Mouse (Mus musculus): ENCODE data around the gene Gm20388. TPM values are rescaled to one million over a fixed set of nuclear protein-coding genes. Genes with fewer than 3 reads are reported as not detected.

The Gm20388 gene
- polyA plus RNA-seq, 1 experiment from 2014 or later: not detected

- Histone ChIP-seq H3K9me3 (ENCODE audit: control insufficient read depth, low read length) (no peaks in the 10 kb centered on the region), H3K36me3 (ENCODE audit: control insufficient read depth, insufficient read depth, low read length) (no peaks in the 10 kb centered on the region), H3K4me2 (ENCODE audit: low read depth, low read length) (no peak overlapping the region), H3K27me3 (ENCODE audit: control insufficient read depth, insufficient read depth, low read depth, low read length) (no peaks in the 10 kb centered on the region), H3K4me3 (ENCODE audit: low read length) (no peak overlapping the region), H3K27ac (ENCODE audit: low read length) (no peak overlapping the region), H3K9ac (ENCODE audit: low read length) (no peak overlapping the region), H3K4me1 (replicated peaks; ENCODE audit: control insufficient read depth, insufficient read depth, low read length) (no peaks in the 10 kb centered on the region)
- no peak for ATAC-seq (ENCODE audit: low read depth)
- WGBS: 79% methylated on average over 4 of the region's 4 CpGs
Measured at GRCm38 (mm10) chr8:121680896-121681295, 1770.3 kb downstream of the Gm20388 start.

DNA sequence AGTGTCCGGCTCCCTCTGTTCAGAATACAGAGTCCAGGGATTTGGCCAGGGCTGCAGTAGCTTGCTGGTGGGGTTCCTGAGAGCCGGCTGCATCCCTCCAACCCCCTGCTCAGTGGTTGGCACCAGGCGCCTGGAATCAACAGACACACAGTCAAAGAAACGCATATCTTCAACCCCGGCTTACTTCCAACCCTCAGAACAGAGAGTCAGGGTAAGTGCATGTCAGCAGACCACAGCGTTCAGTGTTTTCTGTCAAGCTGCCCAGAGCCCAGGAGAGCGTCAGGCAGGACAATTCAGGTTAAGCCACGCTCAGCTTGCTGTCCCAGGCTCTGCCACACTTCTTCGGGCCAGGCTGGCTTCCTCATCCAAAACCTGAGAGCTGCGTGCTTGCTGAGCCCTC, 1770.8 kb downstream of the Gm20388 start:
- ATAC-seq (ENCODE audit: low read depth): no peak

DNA sequence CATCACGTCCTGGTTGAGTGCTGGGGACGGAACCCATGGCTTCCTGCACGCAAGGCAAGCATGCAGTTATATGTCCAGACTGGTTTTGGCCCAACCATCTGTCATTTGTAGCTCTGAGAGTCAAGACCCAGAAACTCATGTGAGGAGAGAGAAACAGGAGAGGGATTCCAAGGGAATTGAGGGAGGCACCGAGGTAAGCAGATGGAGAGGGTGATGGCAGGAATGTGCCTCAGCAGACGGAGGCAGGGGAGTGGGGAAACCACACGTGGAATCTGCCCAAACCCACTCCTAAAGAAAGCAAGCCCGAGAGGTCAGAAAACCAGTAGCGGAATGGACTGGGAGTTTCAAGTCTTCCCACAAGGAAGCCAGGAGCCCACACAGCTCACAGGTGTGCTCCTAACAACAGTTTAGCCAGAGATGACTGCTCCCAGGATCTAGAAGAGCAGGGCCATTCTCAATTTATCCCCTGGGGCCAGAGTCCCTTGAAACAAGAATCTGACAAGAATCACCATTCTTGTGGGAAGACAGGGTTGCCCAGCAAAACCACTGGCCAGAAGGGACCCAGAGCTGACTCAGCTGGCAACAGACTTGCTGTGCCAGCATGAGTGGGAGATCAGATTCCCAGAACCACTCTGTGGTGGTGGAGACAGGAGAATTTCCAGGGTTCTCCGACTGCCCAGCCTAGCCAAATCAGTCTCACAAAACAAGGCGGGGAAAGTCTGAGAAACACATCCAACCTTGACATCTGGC, 1772.6 kb downstream of the Gm20388 start:
- Histone ChIP-seq H3K9ac (ENCODE audit: low read length) (no peak overlapping the region), H3K4me2 (ENCODE audit: low read depth, low read length) (no peak overlapping the region), H3K27ac (ENCODE audit: low read length) (no peak overlapping the region), H3K27me3 (ENCODE audit: control insufficient read depth, insufficient read depth, low read depth, low read length) (no peaks in the 10 kb centered on the region), H3K4me1 (replicated peaks; ENCODE audit: control insufficient read depth, insufficient read depth, low read length) (peaks cover 3% of the 10 kb centered on the region; the same call in 1 of the 2 replicates), H3K4me3 (ENCODE audit: low read length) (no peak overlapping the region), H3K9me3 (ENCODE audit: control insufficient read depth, low read length) (no peaks in the 10 kb centered on the region), H3K36me3 (ENCODE audit: control insufficient read depth, insufficient read depth, low read length) (no peaks in the 10 kb centered on the region)
- ATAC-seq (ENCODE audit: low read depth): no peak
- WGBS: 58% methylated on average over 10 of the region's 10 CpGs

More for the DNA sequence above, 1770.8 kb downstream of the Gm20388 start:
- Histone ChIP-seq H3K27me3 (ENCODE audit: control insufficient read depth, insufficient read depth, low read depth, low read length) (no peaks in the 10 kb centered on the region), H3K4me1 (replicated peaks; ENCODE audit: control insufficient read depth, insufficient read depth, low read length) (no peaks in the 10 kb centered on the region), H3K9me3 (ENCODE audit: control insufficient read depth, low read length) (no peaks in the 10 kb centered on the region), H3K36me3 (ENCODE audit: control insufficient read depth, insufficient read depth, low read length) (no peaks in the 10 kb centered on the region), H3K9ac (ENCODE audit: low read length) (no peak overlapping the region), H3K4me2 (ENCODE audit: low read depth, low read length) (no peak overlapping the region), H3K4me3 (ENCODE audit: low read length) (no peak overlapping the region), H3K27ac (ENCODE audit: low read length) (no peak overlapping the region)
- WGBS: 49% methylated on average over 10 of the region's 10 CpGs

- no peak overlapping the region for H3K9ac ChIP-seq (ENCODE audit: low read length)
- H3K27ac ChIP-seq (ENCODE audit: low read length): no peak overlapping the region
- WGBS: 9% methylated on average over 4 of the region's 4 CpGs
- peaks cover 3% of the 10 kb centered on the region; the same call in 1 of the 2 replicates for H3K4me1 ChIP-seq (replicated peaks; ENCODE audit: control insufficient read depth, insufficient read depth, low read length)
- no peak overlapping the region for H3K4me2 ChIP-seq (ENCODE audit: low read depth, low read length)
- H3K27me3 ChIP-seq (ENCODE audit: control insufficient read depth, insufficient read depth, low read depth, low read length): no peaks in the 10 kb centered on the region
- ATAC-seq (ENCODE audit: low read depth): peak; percentile 56
- H3K4me3 ChIP-seq (ENCODE audit: low read length): no peak overlapping the region
- no peaks in the 10 kb centered on the region for H3K9me3 ChIP-seq (ENCODE audit: control insufficient read depth, low read length)
- no peaks in the 10 kb centered on the region for H3K36me3 ChIP-seq (ENCODE audit: control insufficient read depth, insufficient read depth, low read length)
Measured at GRCm38 (mm10) chr8:121685419-121685818, 1774.8 kb downstream of the Gm20388 start.

DNA sequence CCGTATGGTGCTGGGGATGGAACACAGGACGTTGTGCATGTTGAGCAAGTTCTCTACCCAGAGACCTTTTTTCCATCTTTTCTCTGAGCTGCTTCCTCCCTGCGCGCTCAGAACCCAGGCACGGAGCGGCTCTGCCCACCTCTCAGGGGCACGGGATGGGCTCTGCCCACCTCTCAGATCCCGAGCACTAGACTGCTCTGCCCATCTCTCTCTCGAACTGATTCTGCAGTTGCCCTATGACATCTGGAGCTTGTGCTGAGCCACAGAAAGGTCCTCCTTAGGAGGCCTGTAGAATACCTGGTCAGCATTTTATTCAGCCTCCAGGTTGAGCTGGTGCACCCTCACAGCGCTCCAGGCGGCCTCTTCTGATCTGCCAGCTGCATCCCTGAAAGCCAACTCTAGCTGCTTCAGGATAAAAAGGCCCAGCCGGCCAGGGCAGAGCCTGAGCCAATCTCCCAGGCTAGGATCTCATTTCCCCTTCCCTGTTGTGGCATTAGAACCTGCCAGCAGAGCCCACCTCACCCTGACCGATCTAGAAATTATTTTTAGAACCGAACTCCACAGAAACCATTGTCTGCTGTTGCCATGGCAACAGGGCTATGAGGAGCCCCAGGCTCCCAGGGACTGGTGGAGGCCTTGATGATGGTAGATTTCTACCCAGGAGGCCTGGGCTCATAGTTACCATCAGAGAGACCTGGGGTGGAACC, 1777.0 kb downstream of the Gm20388 start:
- H3K9ac ChIP-seq (ENCODE audit: low read length): no peak overlapping the region
- H3K4me1 ChIP-seq (replicated peaks; ENCODE audit: control insufficient read depth, insufficient read depth, low read length): peaks cover 3% of the 10 kb centered on the region; the same call in 1 of the 2 replicates
- WGBS: 52% methylated on average over 14 of the region's 14 CpGs
- H3K27ac ChIP-seq (ENCODE audit: low read length): no peak overlapping the region
- H3K4me3 ChIP-seq (ENCODE audit: low read length): no peak overlapping the region
- H3K27me3 ChIP-seq (ENCODE audit: control insufficient read depth, insufficient read depth, low read depth, low read length): no peaks in the 10 kb centered on the region
- no peak overlapping the region for H3K4me2 ChIP-seq (ENCODE audit: low read depth, low read length)
- no peaks in the 10 kb centered on the region for H3K36me3 ChIP-seq (ENCODE audit: control insufficient read depth, insufficient read depth, low read length)
- H3K9me3 ChIP-seq (ENCODE audit: control insufficient read depth, low read length): no peaks in the 10 kb centered on the region
- ATAC-seq (ENCODE audit: low read depth): no peak

DNA sequence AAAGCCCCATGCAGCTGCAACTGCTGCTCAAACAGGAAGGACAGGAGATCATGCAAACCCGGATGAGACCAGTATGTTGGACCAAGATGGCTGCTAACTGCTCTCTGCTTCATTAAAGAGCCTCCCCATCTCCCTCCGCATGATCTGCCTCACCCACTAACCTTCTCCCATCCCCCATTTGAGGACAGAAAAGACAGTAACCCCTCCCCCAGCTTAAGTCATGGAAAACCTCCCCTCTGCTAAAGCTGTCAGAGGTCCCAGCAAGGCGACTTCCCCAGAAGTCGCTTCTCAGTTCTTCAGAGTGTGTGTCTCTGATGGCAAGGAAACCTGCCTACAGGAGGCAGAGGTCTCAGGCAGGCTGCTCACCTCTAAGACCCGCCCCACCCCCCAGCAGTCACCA, 1777.9 kb downstream of the Gm20388 start:
- Histone ChIP-seq H3K27ac (ENCODE audit: low read length) (no peak overlapping the region), H3K9ac (ENCODE audit: low read length) (no peak overlapping the region), H3K4me3 (ENCODE audit: low read length) (no peak overlapping the region), H3K27me3 (ENCODE audit: control insufficient read depth, insufficient read depth, low read depth, low read length) (no peaks in the 10 kb centered on the region), H3K4me2 (ENCODE audit: low read depth, low read length) (no peak overlapping the region), H3K36me3 (ENCODE audit: control insufficient read depth, insufficient read depth, low read length) (no peaks in the 10 kb centered on the region), H3K4me1 (replicated peaks; ENCODE audit: control insufficient read depth, insufficient read depth, low read length) (peaks cover 3% of the 10 kb centered on the region; the same call in 1 of the 2 replicates), H3K9me3 (ENCODE audit: control insufficient read depth, low read length) (no peaks in the 10 kb centered on the region)
- ATAC-seq (ENCODE audit: low read depth): no peak
- 37% methylated on average over 5 of the region's 5 CpGs for WGBS

DNA sequence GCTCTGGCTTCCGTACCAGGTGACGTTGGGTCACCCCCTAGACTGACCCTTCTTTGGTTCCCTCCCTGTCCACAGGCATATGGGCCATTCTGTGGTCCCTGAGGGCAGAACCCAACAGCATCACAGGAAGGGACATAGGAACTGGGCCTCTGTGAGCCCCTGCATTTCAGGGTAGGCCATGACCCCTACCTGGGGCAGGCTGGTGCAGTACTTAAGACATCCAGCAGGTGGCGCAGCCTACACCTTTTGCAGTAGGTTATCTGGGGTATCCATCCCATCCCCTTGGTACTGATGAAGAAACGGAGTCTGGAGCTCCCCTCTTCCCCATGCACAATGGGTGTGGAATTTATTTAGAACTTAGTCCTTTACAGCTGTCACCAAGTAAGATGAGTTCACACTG, 1783.8 kb downstream of the Gm20388 start:
- no peak overlapping the region for H3K9ac ChIP-seq (ENCODE audit: low read length)
- no peak overlapping the region for H3K27ac ChIP-seq (ENCODE audit: low read length)
- H3K9me3 ChIP-seq (ENCODE audit: control insufficient read depth, low read length): no peaks in the 10 kb centered on the region
- WGBS: 50% methylated on average over 4 of the region's 4 CpGs
- H3K27me3 ChIP-seq (ENCODE audit: control insufficient read depth, insufficient read depth, low read depth, low read length): no peaks in the 10 kb centered on the region
- ATAC-seq (ENCODE audit: low read depth): no peak
- H3K4me1 ChIP-seq (replicated peaks; ENCODE audit: control insufficient read depth, insufficient read depth, low read length): 0 out of 2 replicates have a peak, but pooled peaks cover 3% of the 10 kb centered on the region
- H3K4me2 ChIP-seq (ENCODE audit: low read depth, low read length): no peak overlapping the region
- no peak overlapping the region for H3K4me3 ChIP-seq (ENCODE audit: low read length)
- no peaks in the 10 kb centered on the region for H3K36me3 ChIP-seq (ENCODE audit: control insufficient read depth, insufficient read depth, low read length)

DNA sequence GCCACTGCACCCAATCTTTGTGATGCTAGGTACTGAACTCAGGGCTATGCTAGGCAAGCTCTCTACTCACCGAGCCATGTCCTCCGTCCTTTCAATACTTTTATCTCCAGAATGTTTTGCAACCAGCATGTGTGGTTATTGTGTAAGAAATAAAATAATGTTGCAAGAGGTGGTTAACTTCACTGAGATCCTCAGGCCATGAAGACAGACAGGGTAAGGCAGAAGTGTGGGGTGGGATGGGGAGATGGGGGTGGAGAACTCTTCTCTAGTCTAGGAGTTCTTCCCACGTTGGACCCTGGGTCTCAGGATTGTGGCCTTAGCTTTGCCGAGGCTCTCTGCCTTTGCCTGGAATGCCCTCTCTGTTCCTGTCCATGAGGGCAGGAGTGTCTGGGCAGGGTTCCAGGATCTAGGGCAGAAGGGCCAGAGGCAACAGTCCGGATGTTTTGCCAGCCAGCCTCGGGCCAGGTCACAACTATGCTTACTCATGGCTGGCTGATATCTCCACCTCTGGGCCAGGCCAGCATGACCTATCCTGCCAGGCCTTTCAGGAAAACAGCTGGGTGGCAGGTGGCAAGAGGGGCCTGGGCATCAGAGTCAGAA, 1785.0 kb downstream of the Gm20388 start:
- ATAC-seq (ENCODE audit: low read depth): no peak
- H3K36me3 ChIP-seq (ENCODE audit: control insufficient read depth, insufficient read depth, low read length): no peaks in the 10 kb centered on the region
- no peaks in the 10 kb centered on the region for H3K9me3 ChIP-seq (ENCODE audit: control insufficient read depth, low read length)
- no peak overlapping the region for H3K4me3 ChIP-seq (ENCODE audit: low read length)
- no peak overlapping the region for H3K27ac ChIP-seq (ENCODE audit: low read length)
- no peaks in the 10 kb centered on the region for H3K27me3 ChIP-seq (ENCODE audit: control insufficient read depth, insufficient read depth, low read depth, low read length)
- H3K4me2 ChIP-seq (ENCODE audit: low read depth, low read length): no peak overlapping the region
- 0 out of 2 replicates have a peak, but pooled peaks cover 3% of the 10 kb centered on the region for H3K4me1 ChIP-seq (replicated peaks; ENCODE audit: control insufficient read depth, insufficient read depth, low read length)
- 45% methylated on average over 6 of the region's 6 CpGs for WGBS
- no peak overlapping the region for H3K9ac ChIP-seq (ENCODE audit: low read length)
